Mouse (Mus musculus): Measurements from ENCODE around the gene Gm20503.
A peak's percentile ranks its signal among the peaks of the same experiment; 100 is the strongest.

Gm20503 gene

GRCm38 (mm10) chr4:59009186-59009585, 6.2 kb downstream of the Gm20503 start:
- DNase-seq, result no peak

DNA sequence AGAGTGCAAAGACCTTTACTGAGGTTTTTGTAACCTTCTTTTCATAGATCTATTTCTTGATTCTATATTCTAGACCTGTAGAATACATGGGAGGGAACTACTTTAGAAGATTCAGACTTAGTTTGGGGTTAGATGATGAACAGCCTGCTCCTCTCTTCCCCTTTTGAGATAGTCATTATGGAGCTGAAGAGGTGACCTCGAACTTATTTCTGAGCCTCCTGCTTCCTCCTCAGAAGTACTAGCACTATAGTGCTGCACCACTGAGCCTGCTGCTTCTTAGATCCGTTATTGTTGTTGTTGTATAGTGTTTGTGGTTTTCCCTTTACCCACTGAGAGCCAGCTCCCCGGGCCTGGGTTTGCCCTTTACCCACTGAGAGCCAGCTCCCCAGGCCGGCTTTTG, 6.7 kb downstream of the Gm20503 start:
- DNase-seq, result no peak

- DNase-seq, result no peak
Observed at GRCm38 (mm10) chr4:59011446-59011845, 8.4 kb downstream of the Gm20503 start.

GRCm38 (mm10) chr4:59015181-59015580, 12.2 kb downstream of the Gm20503 start:
- DNase-seq, result no peak

DNA sequence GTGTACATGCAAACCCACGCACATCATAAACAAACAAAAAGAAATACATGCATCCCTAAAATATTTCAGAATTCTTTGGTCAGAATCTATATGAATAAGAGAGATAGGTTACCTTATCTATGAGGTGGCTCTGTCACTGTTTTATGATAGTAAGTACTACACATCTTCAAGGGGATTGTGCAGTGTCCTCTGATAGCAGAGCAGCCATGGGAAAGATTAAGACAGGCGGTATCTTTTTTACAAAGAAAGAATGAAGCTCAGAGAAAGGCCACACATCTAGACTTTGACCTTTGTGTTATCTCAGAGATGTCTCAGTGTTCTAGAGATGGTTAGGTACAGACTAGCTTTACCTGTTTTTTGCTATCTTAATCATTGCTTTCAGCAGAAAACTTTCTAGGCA, 13.9 kb downstream of the Gm20503 start:
- no peak for DNase-seq

DNA sequence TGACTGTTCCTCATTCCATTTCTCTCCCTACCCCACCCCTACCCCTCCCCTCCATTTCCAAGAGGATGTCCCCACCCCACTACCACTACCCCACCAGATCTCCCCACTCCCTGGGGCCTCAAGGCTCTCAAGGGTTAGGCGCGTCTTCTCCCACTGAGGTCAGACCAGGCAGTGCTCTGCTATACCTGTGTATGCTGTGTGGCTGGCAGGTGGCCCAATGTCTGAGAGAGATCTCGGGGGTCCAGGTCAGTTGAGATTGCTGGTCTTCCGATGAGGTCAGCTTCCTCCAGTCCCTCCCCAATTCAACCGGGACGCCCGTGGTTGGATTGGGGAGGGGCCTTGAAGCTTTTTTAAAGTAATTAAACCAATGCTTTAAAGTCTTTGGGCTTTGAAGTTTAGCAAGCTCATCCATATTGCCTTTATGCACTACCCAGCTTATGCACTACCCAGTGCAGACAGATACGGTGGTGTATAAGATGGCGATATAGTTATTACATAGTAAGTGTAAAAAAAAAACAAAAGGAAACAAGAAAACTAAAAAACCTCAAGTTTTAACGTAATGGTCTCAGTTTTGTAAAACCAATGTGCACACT, 31.4 kb downstream of the Gm20503 start:
- DNase-seq, result no peak

DNA sequence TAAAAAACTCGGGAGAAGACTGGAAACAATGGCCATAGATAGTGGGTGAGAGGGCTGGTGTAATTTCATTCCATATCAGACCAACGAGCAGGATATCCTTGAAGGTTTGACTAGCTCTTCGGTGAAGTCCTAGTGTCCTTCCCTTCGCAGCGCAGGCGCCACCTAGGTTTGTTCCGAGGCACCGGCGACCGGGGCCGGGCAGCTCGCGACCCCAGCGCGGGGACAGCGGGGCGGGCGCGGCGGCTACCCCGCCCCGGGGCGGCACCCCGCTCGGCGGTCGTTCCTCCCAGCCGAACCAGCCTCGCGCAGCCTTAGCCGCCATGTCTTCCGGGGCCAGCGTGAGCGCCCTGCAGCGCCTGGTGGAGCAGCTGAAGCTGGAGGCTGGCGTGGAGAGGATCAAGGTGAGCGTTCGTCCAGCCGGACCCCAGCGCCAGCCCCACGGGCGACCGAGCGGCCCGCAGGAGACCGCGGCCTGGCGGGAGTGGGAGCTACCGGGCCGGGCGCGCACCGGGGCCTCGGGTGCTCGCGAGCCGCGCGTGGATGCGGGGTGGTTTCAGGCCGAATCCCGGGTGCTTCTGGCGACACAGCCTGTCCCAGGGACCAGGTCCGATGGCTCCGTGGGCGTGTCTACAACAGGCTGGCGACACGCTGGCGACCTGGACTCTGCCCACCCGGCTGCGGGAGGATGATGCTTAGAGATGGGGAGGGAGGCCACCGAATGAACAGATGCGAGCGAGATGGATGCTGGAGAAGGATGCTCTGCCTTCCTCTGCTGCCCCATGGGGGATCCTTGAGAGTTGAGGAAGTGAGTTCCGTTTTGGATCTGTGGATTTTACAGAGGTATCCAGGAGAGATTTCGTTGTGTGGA, 32.1 kb downstream of the Gm20503 start, which contains the start of gene Gng10:
Gng10 (plus strand) TSS at position 171 of the 868 bp plus-strand sequence.
- peak; percentile 71 for DNase-seq

- DNase-seq, result no peak
Observed at GRCm38 (mm10) chr4:59035786-59036350, 32.9 kb downstream of the Gm20503 start.

DNA sequence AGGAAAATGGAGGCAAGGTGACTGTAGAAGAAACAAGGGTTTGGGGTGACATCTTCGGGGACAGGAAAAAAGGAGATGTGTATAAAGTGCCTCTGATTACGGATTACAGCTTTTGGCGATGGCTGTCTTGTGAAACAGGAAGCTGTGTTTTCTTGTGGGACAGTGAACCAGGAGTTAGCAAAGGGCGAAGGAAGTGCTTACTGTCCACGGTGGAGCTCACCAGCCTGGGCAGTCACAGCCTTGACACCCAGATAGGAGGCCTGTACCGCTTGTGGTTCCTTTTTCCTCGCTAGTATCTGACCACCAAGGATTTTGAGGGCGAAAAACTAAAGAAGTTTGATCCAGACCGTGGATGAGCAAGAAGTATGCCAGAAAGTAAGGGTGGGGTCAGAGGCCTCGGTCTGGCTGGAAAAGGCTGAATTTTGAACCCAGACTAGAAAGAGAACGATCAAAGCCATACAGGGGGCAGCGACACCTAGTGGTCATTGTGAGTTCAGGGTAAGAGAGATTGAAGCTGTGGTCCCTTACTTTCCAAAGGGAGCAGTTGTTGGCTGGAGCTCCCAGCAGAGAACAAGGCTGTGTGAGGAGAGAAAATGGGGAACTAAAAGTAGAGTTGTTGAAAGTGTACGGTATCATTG, 33.6 kb downstream of the Gm20503 start:
- peak; percentile 81 for DNase-seq

- no peak for DNase-seq
Observed at GRCm38 (mm10) chr4:59037525-59037924, 34.5 kb downstream of the Gm20503 start.

DNA sequence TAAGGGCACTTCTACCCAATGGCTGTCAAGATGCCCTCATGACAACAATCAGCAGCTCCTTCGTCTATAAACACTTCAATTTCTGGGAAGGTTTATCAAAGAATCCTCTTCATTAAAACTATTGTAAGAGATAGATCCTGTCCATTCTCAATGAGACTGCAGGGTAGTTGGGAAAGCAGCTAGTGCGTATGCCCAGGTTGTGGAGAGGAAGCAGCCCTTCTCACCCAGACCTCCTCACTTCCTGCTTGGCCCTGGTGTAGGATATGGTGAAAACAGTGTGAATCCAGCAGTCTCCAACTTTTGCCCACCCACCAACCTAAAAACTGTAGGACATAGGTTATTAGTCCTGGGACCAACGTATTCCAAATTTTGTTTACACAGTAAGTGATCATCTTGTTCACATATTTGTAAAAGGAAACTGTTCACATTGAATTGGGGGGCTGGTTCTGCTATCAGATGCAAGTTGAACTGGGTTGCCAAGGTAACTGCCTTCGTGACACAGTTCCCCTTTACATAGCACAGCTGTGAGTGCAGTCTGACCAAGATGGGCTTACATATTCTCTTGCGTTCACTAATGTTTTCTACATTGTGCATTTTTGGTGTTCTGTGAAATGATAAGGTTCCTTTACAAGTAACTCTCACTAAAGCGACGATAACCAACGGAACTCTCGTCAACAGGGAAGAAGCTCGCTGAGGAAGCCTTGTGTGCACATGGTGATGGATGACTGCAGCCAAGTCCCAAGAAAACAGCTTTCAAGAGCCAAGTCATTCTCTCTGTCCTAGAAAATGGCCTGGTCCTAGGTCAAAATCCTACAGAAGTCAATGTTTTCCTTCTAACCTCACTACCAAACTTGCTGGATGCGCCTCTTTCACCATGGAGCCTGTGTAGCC, 37.6 kb downstream of the Gm20503 start:
- DNase-seq, result no peak

DNA sequence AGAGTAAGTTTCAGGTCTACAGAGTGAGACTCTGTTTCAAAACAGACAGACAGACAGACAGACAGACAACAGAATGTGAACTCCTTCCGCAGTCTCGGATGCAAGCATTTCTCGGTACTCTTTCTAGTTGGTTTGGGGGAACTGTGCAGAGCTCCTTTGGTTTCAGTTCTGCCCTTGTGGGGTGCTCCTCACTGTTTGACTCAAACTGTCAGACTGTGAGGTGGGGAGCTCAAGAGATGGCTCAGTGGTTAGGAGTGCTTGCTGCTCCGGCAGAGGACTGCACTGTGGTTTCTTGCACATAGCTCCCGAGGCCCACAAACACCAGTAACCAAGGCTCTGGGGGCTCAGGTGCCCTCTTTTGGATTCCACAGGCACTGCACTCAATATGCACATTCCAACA, 40.1 kb downstream of the Gm20503 start:
- no peak for DNase-seq

- no peak for DNase-seq
Observed at GRCm38 (mm10) chr4:59043891-59044290, 40.9 kb downstream of the Gm20503 start.

DNA sequence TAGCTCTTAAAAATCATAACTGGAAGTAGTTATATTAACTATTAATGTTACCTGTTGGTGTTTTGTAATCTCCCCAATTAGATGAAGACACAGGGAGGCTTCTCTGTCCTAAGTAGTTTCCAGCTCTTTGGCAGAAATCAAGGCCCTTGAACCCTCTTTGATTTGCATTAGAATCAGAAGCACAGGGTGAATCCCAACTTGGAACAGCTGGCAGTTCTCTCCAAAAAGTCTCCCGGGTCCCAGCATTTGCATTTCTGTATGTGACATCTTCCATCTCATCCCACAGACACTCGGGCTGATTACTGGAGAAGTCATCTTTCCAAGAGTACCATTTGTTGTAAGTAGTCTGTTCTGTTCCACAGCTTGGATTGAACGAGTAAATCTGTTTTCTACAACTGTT, 44.2 kb downstream of the Gm20503 start:
- DNase-seq, result no peak

GRCm38 (mm10) chr4:59051081-59051480, 48.1 kb downstream of the Gm20503 start:
- no peak for DNase-seq

GRCm38 (mm10) chr4:59057929-59058328, 54.9 kb downstream of the Gm20503 start:
- DNase-seq, result no peak

DNA sequence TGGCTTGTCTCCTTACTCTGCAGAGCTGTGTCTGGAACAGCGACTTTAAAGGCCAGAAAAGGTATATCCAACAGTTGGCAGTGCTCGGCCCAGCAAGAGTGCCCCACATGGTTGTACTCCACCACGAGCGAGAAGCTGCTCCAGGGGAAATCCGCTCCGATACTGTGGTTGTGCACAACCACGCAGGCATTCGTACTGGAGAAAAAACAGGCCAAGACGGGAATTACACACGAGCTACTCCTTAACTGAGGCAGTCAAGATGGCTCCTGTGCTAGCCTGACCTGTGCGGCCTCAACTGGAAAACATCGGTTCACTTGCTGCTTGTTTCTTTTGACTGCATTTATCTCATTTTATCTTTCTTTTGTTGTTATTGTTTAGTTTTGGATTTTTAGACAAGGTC, 59.5 kb downstream of the Gm20503 start:
- no peak for DNase-seq

GRCm38 (mm10) chr4:59069276-59069675, 66.3 kb downstream of the Gm20503 start:
- DNase-seq, result no peak

GRCm38 (mm10) chr4:59083430-59083829, 80.4 kb downstream of the Gm20503 start:
- no peak for DNase-seq

DNA sequence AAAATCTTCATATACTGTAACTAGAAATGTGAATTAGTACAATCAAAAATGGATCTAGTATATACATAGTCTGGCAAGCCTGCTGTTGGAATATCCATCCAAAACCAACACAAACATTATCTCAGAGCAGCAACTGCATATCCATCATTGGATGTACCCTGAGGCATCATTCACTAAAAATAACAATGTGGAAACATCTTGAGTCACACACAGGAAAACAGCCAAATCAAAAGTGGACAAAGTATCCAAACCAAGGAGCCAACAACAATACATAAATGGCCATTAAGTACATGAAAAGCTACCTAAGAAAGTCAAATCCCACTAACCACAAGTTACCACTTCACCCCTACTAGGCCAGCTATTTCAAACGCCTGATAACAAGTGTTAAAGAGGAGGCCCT, 86.4 kb downstream of the Gm20503 start:
- no peak for DNase-seq

Measured in lung, postnatal 14 days (tissue).